Mouse (Mus musculus): ENCODE results near the gene Kif5c. TPM values are rescaled to one million over a fixed set of nuclear protein-coding genes. Genes with fewer than 3 reads are reported as not detected.
A peak's percentile ranks its signal among the peaks of the same experiment; 100 is the strongest.

Kif5c gene
- polyA plus RNA-seq, 1 experiment from 2014 or later, result 11.3 TPM

DNA sequence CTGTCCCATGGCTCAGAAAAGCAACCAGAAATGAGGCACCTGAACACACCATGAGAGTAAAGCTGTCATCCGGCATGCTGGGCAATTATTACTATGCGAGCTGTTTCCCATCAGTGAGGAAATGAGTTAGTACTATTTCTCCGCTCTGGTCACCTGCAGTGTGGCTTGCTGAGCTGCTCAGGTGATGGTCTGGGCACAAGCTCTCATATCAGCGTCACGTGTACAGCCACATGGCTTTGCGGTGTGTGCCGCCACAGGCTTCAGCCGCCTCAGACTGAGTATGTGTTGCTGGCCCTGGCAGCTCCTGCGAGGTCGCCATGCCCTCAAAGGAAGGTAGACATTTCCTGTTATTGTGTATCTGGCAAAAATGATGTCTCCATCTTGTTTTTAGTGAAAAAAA is 35.5 kb downstream of the Kif5c start:
- H3K4me1 ChIP-seq (replicated peaks; ENCODE audit: control insufficient read depth, insufficient read depth, low read length), result no peaks in the 10 kb centered on the region
- H3K9me3 ChIP-seq (ENCODE audit: control insufficient read depth, low read length), result no peaks in the 10 kb centered on the region
- ATAC-seq (replicated peaks; ENCODE audit: low FRiP score, low TSS enrichment, low read depth), result no peak
- 87% methylated on average over 10 of the region's 10 CpGs for WGBS
- peak; percentile 39 for DNase-seq (ENCODE audit: low spot score)
- H3K4me3 ChIP-seq (ENCODE audit: low read depth, low read length), result no peak overlapping the region
- H3K27me3 ChIP-seq (replicated peaks; ENCODE audit: control insufficient read depth, insufficient read depth, low read length), result no peaks in the 10 kb centered on the region
- H3K27ac ChIP-seq (ENCODE audit: low read depth), result no peak overlapping the region
- no peaks in the 10 kb centered on the region for H3K36me3 ChIP-seq (ENCODE audit: control insufficient read depth, insufficient read depth, low read length)
- no peak overlapping the region for H3K4me2 ChIP-seq (ENCODE audit: low read length)
- H3K9ac ChIP-seq (ENCODE audit: low read length), result no peak overlapping the region

DNA sequence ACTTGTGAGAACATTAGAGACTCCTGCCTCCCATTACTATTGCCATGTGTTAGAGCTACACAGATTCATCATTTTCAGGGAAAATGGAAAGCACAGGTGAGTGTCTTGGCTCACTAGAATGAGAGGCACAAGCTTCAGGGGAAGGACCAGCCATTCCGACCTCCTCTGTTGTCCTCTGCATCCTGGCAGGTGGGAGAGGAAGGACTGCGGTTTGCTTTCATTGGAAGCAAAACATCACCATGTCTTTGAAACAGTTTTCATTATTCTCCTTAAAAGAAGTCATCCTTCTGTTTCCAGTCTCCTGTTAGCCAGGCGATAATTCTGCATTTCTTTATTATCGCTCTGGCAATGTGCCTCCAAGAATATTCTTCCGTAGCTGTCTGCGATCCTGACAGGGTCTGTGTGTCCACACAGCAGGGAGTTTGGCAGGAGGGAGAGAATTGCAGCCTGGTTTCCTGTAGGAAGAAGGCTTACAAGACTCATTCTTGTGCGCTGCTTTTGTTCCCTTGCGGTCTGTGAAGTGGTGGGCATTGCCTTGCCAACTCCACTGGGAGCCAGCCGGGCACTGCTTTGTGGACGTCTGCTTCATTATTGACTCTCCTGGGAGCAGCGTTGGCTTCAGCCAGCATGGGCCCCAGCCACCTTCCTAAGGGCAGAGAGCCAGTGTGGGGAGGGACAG is 36.2 kb downstream of the Kif5c start:
- Histone ChIP-seq H3K27ac (ENCODE audit: low read depth) (no peak overlapping the region), H3K4me3 (ENCODE audit: low read depth, low read length) (no peak overlapping the region), H3K4me2 (ENCODE audit: low read length) (no peak overlapping the region), H3K36me3 (ENCODE audit: control insufficient read depth, insufficient read depth, low read length) (no peaks in the 10 kb centered on the region), H3K9ac (ENCODE audit: low read length) (no peak overlapping the region), H3K4me1 (replicated peaks; ENCODE audit: control insufficient read depth, insufficient read depth, low read length) (no peaks in the 10 kb centered on the region), H3K9me3 (ENCODE audit: control insufficient read depth, low read length) (no peaks in the 10 kb centered on the region), H3K27me3 (replicated peaks; ENCODE audit: control insufficient read depth, insufficient read depth, low read length) (no peaks in the 10 kb centered on the region)
- ATAC-seq (replicated peaks; ENCODE audit: low FRiP score, low TSS enrichment, low read depth), result no peak
- no peak for DNase-seq (ENCODE audit: low spot score)
- 76% methylated on average over 11 of the region's 11 CpGs for WGBS

DNA sequence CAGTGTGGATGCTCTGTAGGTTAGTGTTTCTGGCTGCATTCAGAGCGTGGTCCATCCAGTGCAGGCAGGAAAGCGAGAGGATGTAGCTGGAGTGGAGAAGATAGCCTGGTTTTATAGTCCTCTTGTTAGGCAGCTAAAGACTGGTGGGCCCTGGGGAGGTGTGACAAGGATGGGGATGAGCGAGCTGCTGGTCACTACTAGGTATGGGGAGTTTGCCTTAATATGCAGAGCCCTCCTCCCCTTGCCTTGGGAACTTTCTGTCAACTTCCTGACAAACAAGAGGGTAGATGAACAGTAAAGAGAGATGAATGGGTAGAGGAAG is 36.7 kb downstream of the Kif5c start:
- no peak overlapping the region for H3K27ac ChIP-seq (ENCODE audit: low read depth)
- no peaks in the 10 kb centered on the region for H3K27me3 ChIP-seq (replicated peaks; ENCODE audit: control insufficient read depth, insufficient read depth, low read length)
- H3K4me3 ChIP-seq (ENCODE audit: low read depth, low read length), result no peak overlapping the region
- H3K9me3 ChIP-seq (ENCODE audit: control insufficient read depth, low read length), result no peaks in the 10 kb centered on the region
- no peaks in the 10 kb centered on the region for H3K36me3 ChIP-seq (ENCODE audit: control insufficient read depth, insufficient read depth, low read length)
- DNase-seq (ENCODE audit: low spot score), result no peak
- no peak overlapping the region for H3K9ac ChIP-seq (ENCODE audit: low read length)
- no peak for ATAC-seq (replicated peaks; ENCODE audit: low FRiP score, low TSS enrichment, low read depth)
- no peaks in the 10 kb centered on the region for H3K4me1 ChIP-seq (replicated peaks; ENCODE audit: control insufficient read depth, insufficient read depth, low read length)
- no peak overlapping the region for H3K4me2 ChIP-seq (ENCODE audit: low read length)
- WGBS, result 81% methylated on average over 3 of the region's 3 CpGs

DNA sequence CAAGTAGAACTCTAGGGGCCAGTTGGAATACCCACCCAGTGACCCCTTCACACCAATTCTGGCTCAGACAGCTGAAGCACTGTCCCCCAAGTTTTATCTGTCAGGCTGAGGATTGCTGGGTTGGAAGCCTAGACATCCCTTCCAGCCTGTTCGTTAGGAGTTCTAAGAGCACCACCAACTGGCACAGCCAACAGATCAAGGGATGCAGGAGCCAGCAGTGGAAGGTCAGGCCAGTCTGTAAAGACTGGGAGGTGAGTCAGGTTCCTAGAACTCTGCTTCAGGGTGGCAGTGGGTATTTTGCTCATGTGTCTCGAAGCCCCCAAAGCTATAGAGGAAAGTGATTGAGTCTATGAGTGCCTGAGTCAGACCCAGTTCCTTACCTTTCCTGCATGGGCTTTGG is 37.9 kb downstream of the Kif5c start:
- H3K9me3 ChIP-seq (ENCODE audit: control insufficient read depth, low read length), result no peaks in the 10 kb centered on the region
- no peaks in the 10 kb centered on the region for H3K36me3 ChIP-seq (ENCODE audit: control insufficient read depth, insufficient read depth, low read length)
- DNase-seq (ENCODE audit: low spot score), result peak; percentile 15
- no peak overlapping the region for H3K4me2 ChIP-seq (ENCODE audit: low read length)
- no peak for ATAC-seq (replicated peaks; ENCODE audit: low FRiP score, low TSS enrichment, low read depth)
- H3K27me3 ChIP-seq (replicated peaks; ENCODE audit: control insufficient read depth, insufficient read depth, low read length), result no peaks in the 10 kb centered on the region
- H3K4me1 ChIP-seq (replicated peaks; ENCODE audit: control insufficient read depth, insufficient read depth, low read length), result no peaks in the 10 kb centered on the region
- WGBS, result 86% methylated on average over 2 of the region's 2 CpGs
- H3K4me3 ChIP-seq (ENCODE audit: low read depth, low read length), result no peak overlapping the region
- H3K9ac ChIP-seq (ENCODE audit: low read length), result no peak overlapping the region
- no peak overlapping the region for H3K27ac ChIP-seq (ENCODE audit: low read depth)

DNA sequence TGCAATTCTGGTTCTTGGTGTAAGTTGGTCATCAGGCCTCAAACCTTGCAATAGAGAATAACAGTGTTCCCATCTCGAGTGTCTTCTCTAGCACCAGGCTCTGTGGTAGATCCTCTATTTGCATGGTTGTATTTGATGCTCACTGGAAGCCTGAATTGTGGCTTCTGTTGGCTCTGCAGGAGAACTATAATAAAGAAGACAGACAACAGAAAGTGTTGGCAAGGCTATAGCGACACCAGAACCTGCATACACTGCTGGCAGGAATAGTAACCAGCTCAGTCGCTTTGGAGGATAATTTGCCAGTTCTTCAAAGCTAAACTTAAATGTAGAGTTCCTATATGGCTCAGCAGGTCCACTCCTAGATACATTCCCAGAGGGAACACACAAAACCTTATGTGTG is 38.6 kb downstream of the Kif5c start:
- Histone ChIP-seq H3K4me3 (ENCODE audit: low read depth, low read length) (no peak overlapping the region), H3K9me3 (ENCODE audit: control insufficient read depth, low read length) (no peaks in the 10 kb centered on the region), H3K9ac (ENCODE audit: low read length) (no peak overlapping the region), H3K36me3 (ENCODE audit: control insufficient read depth, insufficient read depth, low read length) (no peaks in the 10 kb centered on the region), H3K27me3 (replicated peaks; ENCODE audit: control insufficient read depth, insufficient read depth, low read length) (no peaks in the 10 kb centered on the region), H3K27ac (ENCODE audit: low read depth) (no peak overlapping the region), H3K4me2 (ENCODE audit: low read length) (no peak overlapping the region), H3K4me1 (replicated peaks; ENCODE audit: control insufficient read depth, insufficient read depth, low read length) (no peaks in the 10 kb centered on the region)
- DNase-seq (ENCODE audit: low spot score) (no peak), ATAC-seq (replicated peaks; ENCODE audit: low FRiP score, low TSS enrichment, low read depth) (no peak)
- 86% methylated on average over 3 of the region's 3 CpGs for WGBS

DNA sequence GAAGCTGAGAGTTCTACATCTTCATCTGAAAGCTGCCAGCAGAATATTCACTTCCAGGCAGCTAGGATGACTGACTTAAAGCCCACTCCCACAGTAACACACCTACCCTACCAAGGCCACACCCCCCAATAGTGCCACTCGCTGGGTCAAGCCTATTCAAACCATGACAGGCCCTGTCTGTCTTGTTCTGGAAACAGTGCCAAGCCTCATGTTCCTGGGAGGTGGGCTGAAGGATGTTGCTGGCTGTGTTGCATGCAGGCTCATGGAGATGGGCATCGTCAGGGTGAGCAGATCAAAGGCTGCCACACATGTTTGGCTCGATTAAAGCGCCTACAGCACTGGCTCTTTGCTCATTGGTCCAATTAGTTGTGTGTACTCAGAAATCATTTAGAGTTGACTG is 39.9 kb downstream of the Kif5c start:
- no peak overlapping the region for H3K9ac ChIP-seq (ENCODE audit: low read length)
- H3K36me3 ChIP-seq (ENCODE audit: control insufficient read depth, insufficient read depth, low read length), result no peaks in the 10 kb centered on the region
- H3K4me2 ChIP-seq (ENCODE audit: low read length), result no peak overlapping the region
- peak; percentile 46 for DNase-seq (ENCODE audit: low spot score)
- H3K4me3 ChIP-seq (ENCODE audit: low read depth, low read length), result no peak overlapping the region
- WGBS, result 79% methylated on average over 4 of the region's 4 CpGs
- H3K4me1 ChIP-seq (replicated peaks; ENCODE audit: control insufficient read depth, insufficient read depth, low read length), result no peaks in the 10 kb centered on the region
- H3K27me3 ChIP-seq (replicated peaks; ENCODE audit: control insufficient read depth, insufficient read depth, low read length), result no peaks in the 10 kb centered on the region
- no peak overlapping the region for H3K27ac ChIP-seq (ENCODE audit: low read depth)
- H3K9me3 ChIP-seq (ENCODE audit: control insufficient read depth, low read length), result no peaks in the 10 kb centered on the region
- no peak for ATAC-seq (replicated peaks; ENCODE audit: low FRiP score, low TSS enrichment, low read depth)

DNA sequence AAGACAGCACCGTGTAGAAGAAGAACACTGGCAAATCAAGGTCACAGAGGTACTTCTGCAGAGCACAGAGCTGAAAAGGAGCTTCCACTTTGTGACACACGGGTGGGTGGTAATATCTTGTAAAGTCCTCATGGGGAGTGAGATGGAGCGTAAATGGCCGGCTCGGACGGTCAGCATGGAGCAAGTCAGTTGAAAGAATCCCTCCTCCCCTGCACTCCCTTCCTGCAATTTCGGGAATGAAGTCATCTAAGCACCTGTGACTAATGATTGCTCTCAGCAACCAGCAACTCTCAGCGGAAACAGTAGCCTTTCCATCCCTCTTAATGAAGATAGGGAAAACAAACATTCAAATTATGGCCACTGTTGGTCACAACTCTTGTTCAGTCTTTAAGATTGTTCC is 40.9 kb downstream of the Kif5c start:
- H3K27ac ChIP-seq (ENCODE audit: low read depth), result no peak overlapping the region
- no peaks in the 10 kb centered on the region for H3K27me3 ChIP-seq (replicated peaks; ENCODE audit: control insufficient read depth, insufficient read depth, low read length)
- no peak overlapping the region for H3K9ac ChIP-seq (ENCODE audit: low read length)
- WGBS, result 50% methylated on average over 8 of the region's 8 CpGs
- no peak for ATAC-seq (replicated peaks; ENCODE audit: low FRiP score, low TSS enrichment, low read depth)
- H3K36me3 ChIP-seq (ENCODE audit: control insufficient read depth, insufficient read depth, low read length), result no peaks in the 10 kb centered on the region
- DNase-seq (ENCODE audit: low spot score), result peak; percentile 10
- H3K4me2 ChIP-seq (ENCODE audit: low read length), result no peak overlapping the region
- no peak overlapping the region for H3K4me3 ChIP-seq (ENCODE audit: low read depth, low read length)
- no peaks in the 10 kb centered on the region for H3K4me1 ChIP-seq (replicated peaks; ENCODE audit: control insufficient read depth, insufficient read depth, low read length)
- H3K9me3 ChIP-seq (ENCODE audit: control insufficient read depth, low read length), result no peaks in the 10 kb centered on the region

DNA sequence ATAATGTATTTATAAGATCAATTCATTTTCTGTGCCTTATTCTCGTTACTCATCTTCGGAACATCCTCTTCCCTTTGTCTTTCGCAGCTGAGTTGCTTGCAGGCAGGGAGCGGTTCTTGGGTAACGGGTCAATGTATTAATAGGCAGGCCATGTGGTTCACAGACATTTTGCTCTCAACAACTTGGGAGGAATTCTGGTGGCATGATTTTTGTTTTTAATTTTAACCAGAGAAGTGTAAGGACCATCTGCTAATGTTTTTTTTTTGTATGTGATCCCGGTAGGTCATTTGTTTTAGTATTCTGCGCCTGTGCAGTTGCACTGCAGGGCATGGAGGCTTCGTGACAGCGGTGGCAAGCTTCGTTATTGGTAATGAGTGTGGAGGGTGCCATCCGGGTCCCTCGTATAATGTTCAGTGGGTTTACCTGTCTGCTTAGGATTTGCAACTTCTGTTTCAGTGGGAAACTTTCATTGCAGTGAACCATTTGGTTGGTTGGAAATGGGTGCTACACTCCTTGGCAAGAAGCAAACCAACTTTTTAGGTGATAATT is 41.4 kb downstream of the Kif5c start:
- 87% methylated on average over 12 of the region's 12 CpGs for WGBS
- Histone ChIP-seq H3K27ac (ENCODE audit: low read depth) (no peak overlapping the region), H3K36me3 (ENCODE audit: control insufficient read depth, insufficient read depth, low read length) (no peaks in the 10 kb centered on the region), H3K4me1 (replicated peaks; ENCODE audit: control insufficient read depth, insufficient read depth, low read length) (no peaks in the 10 kb centered on the region), H3K9ac (ENCODE audit: low read length) (no peak overlapping the region), H3K9me3 (ENCODE audit: control insufficient read depth, low read length) (no peaks in the 10 kb centered on the region), H3K27me3 (replicated peaks; ENCODE audit: control insufficient read depth, insufficient read depth, low read length) (no peaks in the 10 kb centered on the region), H3K4me2 (ENCODE audit: low read length) (no peak overlapping the region), H3K4me3 (ENCODE audit: low read depth, low read length) (no peak overlapping the region)
- DNase-seq (ENCODE audit: low spot score), result peak; percentile 28
- ATAC-seq (replicated peaks; ENCODE audit: low FRiP score, low TSS enrichment, low read depth), result no peak

DNA sequence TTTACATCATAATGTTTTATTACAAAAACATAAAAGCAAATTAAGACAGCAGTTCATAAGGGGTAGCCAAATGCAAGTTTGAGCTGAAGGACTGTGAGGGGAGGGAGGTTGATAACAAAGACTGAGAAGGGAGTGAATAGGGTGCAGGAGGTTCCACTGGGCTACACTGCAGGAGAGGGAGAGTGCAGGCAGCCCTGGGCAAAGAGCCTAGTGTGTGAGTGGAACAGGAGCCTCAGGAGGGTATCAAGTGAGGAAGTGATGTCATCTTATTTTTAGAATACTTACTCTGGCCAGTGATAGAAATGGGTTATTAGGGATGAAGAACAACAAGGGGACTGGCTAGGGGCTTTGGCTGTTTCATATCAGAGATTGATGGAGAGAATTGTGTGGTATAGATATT is 42.2 kb downstream of the Kif5c start:
- Histone ChIP-seq H3K4me2 (ENCODE audit: low read length) (no peak overlapping the region), H3K36me3 (ENCODE audit: control insufficient read depth, insufficient read depth, low read length) (no peaks in the 10 kb centered on the region), H3K27me3 (replicated peaks; ENCODE audit: control insufficient read depth, insufficient read depth, low read length) (no peaks in the 10 kb centered on the region), H3K4me1 (replicated peaks; ENCODE audit: control insufficient read depth, insufficient read depth, low read length) (no peaks in the 10 kb centered on the region), H3K27ac (ENCODE audit: low read depth) (no peak overlapping the region), H3K9me3 (ENCODE audit: control insufficient read depth, low read length) (no peaks in the 10 kb centered on the region), H3K4me3 (ENCODE audit: low read depth, low read length) (no peak overlapping the region), H3K9ac (ENCODE audit: low read length) (no peak overlapping the region)
- DNase-seq (ENCODE audit: low spot score) (no peak), ATAC-seq (replicated peaks; ENCODE audit: low FRiP score, low TSS enrichment, low read depth) (no peak)

Measured in intestine, embryonic 14.5 days (tissue).